Mouse (Mus musculus): ENCODE measurements around the gene 9130213A22Rik. TPM values are rescaled to one million over a fixed set of nuclear protein-coding genes. Genes with fewer than 3 reads are reported as not detected.

9130213A22Rik gene
- total RNA-seq, 2 experiments from 2014 or later, result 0.68 to 0.89 TPM

GRCm38 (mm10) chr11:69107676-69108075 lies 14.7 kb downstream of the 9130213A22Rik start:
- no peak for DNase-seq (ENCODE audit: extremely low spot score in 1 of 2, low spot score in 1 of 2)

DNA sequence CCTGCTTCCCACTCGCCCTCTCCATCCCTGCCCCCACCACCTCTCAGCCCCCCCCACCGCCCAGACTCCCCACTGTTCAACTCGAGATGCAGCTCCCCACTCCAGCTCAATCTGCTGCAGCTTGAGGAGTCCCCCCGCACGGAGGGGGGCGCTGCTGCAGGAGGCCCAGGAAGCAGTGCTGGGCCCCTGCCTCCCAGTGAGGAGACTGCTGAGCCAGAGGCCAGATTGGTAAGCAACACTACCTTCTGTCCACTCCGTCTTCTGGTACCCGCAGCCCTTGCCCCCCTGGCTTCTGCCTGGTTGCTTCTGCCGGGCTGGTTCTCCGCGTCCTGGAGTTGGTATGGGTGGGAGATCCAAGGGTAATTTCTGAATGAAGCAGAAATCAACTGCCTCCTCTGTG lies 15.5 kb downstream of the 9130213A22Rik start:
- DNase-seq (ENCODE audit: extremely low spot score in 1 of 2, low spot score in 1 of 2), result no peak

DNA sequence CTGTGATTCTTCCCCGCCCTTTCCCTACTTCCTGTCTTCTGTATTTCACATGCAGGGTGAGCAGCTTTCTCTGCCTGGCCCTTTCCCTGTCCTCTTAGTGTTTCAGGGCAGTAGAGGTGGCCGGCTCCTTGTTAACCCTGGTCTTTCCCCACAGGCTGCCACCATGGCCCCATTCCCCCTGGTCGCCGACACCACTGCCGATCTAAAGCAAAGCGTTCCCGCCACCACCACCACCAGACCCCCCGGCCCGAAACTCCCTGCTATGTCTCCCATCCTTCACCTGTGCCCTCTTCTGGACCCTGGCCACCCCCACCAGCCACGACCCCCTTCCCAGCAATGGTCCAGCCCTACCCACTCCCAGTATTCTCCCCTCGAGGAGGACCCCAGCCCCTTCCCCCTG lies 16.1 kb downstream of the 9130213A22Rik start:
- DNase-seq (ENCODE audit: extremely low spot score in 1 of 2, low spot score in 1 of 2), result no peak

DNA sequence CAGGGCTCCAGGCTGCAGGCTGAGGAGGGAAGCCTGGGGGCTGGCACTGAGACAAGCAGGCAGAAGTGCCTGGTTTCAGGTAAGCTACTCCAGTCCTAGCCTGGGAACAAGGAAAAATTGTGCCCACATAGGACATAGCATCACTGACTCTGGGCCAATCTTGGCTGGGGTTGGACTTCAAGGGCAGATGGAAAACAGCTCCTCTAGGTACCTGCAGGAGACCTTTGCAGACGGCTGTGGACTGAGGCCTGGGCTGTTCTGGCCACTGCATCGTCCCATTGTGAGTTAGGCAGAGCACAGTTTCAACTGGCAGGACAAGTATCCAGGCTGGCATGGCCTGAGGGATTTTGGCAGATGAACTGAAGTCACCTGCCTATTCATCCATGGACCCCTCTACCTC lies 16.6 kb downstream of the 9130213A22Rik start:
- peak in 1 of 2 experiments; percentile 3 for DNase-seq (ENCODE audit: extremely low spot score in 1 of 2, low spot score in 1 of 2)

- DNase-seq (ENCODE audit: extremely low spot score in 1 of 2, low spot score in 1 of 2), result no peak
These were observed 17.2 kb downstream of the 9130213A22Rik start for GRCm38 (mm10) chr11:69105227-69105626.

DNA sequence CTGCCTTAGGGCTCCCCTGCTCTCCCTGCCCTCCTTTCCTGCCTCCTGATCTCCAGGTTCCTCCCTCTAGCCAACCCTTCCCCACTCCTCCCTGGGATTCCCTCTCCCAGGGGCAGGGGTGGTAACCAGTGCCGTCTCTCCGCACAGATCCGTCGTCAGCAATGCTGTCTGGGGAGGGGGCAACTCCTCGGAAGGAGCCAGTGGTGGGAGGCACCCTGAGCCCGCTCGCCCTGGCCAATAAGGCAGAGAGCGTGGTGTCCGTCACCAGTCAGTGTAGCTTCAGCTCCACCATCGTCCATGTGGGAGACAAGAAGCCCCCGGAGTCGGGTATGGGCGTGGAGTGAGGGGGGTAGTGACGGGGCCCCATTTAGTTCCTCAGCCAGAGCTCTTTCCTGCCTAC lies 17.9 kb downstream of the 9130213A22Rik start:
- no peak for DNase-seq (ENCODE audit: extremely low spot score in 1 of 2, low spot score in 1 of 2)

DNA sequence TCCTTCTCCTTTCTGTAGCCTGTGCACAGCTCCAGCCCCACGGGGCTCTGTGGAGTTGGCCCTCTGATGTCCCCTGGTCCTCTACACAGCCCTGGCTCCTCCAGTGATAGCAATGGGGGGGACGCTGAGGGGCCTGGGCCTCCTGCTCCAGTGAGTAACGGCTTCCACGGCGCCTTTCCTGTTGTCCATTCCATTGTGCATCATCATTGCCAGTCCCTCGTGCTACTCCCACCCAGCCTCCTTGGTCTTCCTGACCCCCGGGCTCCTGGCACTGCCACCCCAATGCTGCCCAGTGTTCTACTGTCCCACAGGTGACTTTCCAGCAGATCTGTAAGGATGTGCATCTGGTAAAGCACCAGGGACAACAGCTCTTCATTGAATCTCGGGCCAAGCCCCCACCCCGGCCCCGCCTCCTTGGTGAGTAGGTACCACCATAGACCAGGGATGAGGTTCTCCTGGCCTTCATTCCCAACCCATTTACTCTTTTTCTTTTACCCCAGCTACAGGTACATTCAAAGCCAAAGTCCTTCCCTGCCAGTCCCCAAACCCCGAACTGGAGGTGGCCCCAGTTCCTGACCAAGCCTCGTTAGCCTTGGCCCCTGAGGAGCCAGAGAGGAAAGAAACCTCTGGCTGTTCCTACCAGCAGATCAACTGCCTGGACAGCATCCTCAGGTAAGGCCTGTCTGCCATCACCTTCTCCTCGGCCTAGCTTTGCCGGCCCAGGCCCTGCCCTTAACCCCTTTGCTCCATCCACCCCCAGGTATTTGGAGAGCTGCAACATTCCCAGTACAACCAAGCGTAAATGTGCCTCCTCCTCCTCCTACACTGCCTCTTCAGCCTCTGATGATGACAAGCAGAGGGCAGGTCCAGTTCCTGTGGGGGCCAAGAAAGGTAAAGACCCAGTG lies 18.6 kb downstream of the 9130213A22Rik start:
- DNase-seq (ENCODE audit: extremely low spot score in 1 of 2, low spot score in 1 of 2), result peak in 1 of 2 experiments; percentile 6

DNA sequence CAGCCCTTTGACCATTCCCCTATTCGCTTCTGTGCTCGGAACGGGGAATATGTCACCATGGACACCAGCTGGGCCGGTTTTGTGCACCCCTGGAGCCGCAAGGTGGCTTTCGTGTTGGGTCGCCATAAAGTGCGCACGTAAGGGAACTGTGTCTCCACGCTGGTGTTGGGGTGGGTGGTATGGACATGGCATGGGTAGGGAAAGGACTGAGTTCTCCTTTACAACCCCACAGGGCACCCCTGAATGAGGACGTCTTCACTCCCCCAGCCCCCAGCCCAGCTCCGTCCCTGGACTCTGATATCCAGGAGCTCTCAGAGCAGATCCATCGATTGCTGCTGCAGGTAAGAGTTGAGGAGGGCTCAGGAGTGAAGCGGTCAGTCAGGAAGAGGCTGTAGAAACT lies 19.3 kb downstream of the 9130213A22Rik start:
- DNase-seq (ENCODE audit: extremely low spot score in 1 of 2, low spot score in 1 of 2), result peak in 1 of 2 experiments; percentile 4

GRCm38 (mm10) chr11:69102403-69102725 lies 20.0 kb downstream of the 9130213A22Rik start:
- no peak for DNase-seq (ENCODE audit: extremely low spot score in 1 of 2, low spot score in 1 of 2)

- peak in 1 of 2 experiments; percentile 7 for DNase-seq (ENCODE audit: extremely low spot score in 1 of 2, low spot score in 1 of 2)
These were observed 20.6 kb downstream of the 9130213A22Rik start for GRCm38 (mm10) chr11:69101604-69102402.

GRCm38 (mm10) chr11:69100639-69101360 lies 21.6 kb downstream of the 9130213A22Rik start:
- DNase-seq (ENCODE audit: extremely low spot score in 1 of 2, low spot score in 1 of 2), result peak in 1 of 2 experiments; percentile 5

GRCm38 (mm10) chr11:69099915-69100345 lies 22.5 kb downstream of the 9130213A22Rik start:
- DNase-seq (ENCODE audit: extremely low spot score in 1 of 2, low spot score in 1 of 2), result peak; percentile 84 to 87

DNA sequence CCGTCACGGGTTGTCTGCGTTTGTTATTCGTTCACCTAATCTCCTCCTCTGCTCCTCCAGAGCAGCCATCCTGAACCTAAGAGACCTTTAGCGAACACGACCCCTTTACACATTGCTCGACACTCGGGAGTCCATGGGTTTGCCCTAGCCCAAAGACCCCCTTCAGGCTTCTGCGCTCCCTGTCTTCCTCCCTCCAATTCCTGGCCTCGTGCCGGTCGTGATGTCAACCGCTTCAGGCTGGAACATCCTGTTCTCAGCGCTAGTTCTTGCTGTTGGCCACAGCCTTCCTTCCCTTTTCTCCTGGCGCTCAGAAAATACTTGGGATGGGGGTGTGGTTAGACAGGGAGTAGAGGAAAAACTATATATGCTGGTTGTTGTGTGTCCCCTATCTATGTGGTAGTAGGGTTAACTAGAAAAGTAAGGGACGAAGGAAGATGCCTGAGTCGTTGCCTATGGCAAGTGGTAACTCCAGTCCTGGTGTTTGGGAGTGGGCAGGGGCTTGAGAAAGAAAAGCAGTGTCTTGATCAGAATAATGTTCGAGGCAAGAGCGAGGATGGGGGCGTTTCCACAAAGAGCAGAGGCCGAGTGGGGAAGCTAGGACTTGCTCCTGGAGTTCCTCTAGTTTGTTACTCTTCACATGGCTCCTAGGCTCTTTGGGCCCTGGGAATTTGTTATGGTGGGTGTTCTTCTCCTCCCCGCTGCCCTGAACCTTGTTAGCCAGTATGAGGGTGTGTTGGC lies 23.0 kb downstream of the 9130213A22Rik start:
- peak in 1 of 2 experiments; percentile 58 for DNase-seq (ENCODE audit: extremely low spot score in 1 of 2, low spot score in 1 of 2)

- peak; percentile 89 to 91 for DNase-seq (ENCODE audit: extremely low spot score in 1 of 2, low spot score in 1 of 2)
These were observed 23.7 kb downstream of the 9130213A22Rik start for GRCm38 (mm10) chr11:69098762-69099091.

- DNase-seq (ENCODE audit: extremely low spot score in 1 of 2, low spot score in 1 of 2), result peak in 1 of 2 experiments; percentile 7
These were observed 24.2 kb downstream of the 9130213A22Rik start for GRCm38 (mm10) chr11:69098039-69098761.

GRCm38 (mm10) chr11:69096987-69097900 lies 25.1 kb downstream of the 9130213A22Rik start:
- peak; percentile 89 to 90 for DNase-seq (ENCODE audit: extremely low spot score in 1 of 2, low spot score in 1 of 2)

GRCm38 (mm10) chr11:69096360-69096986 lies 25.9 kb downstream of the 9130213A22Rik start:
- DNase-seq (ENCODE audit: extremely low spot score in 1 of 2, low spot score in 1 of 2), result no peak

All from layer of hippocampus, postnatal 25 days (tissue).